Mouse (Mus musculus) MEL-GATA-1-ER (cell line): ENCODE data around the gene Mmp24.
"Not testable (repeated sequence)": the region's sequence is repeated elsewhere in the genome, so short reads cannot be mapped to it uniquely, and the experiment has no call there.

ENCODE experiments used
- DNase-seq: peaks from one replicate; pipeline ENCODE4 v3.0.0-alpha.2; 2012; ENCODE audit warnings: low read depth; ENCODE audit errors: extremely low read depth

Mmp24 gene

GRCm38 (mm10) chr2:155774927-155775684, at the start of gene Mmp24:
Gene Mmp24, plus strand, starts transcription at chr2:155775342.
- DNase-seq: no peak

GRCm38 (mm10) chr2:155726302-155726701, 48.8 kb upstream of the Mmp24 start:
- no peak for DNase-seq

GRCm38 (mm10) chr2:155727764-155728395, 47.3 kb upstream of the Mmp24 start:
- DNase-seq: no peak

- no peak for DNase-seq
These were observed 46.4 kb upstream of the Mmp24 start for GRCm38 (mm10) chr2:155728742-155729141.

GRCm38 (mm10) chr2:155729158-155729645, 45.9 kb upstream of the Mmp24 start, which contains the start of gene Edem2:
Gene Edem2, minus strand, starts transcription at chr2:155729475.
- peak; percentile 84 for DNase-seq

GRCm38 (mm10) chr2:155735080-155735479, 40.1 kb upstream of the Mmp24 start:
- DNase-seq: no peak

GRCm38 (mm10) chr2:155735766-155736165, 39.4 kb upstream of the Mmp24 start, which contains the start of gene Gm17581:
Gene Gm17581, minus strand, starts transcription at chr2:155735866.
- not testable (repeated sequence) for DNase-seq

- no peak for DNase-seq
These were observed 38.2 kb upstream of the Mmp24 start for GRCm38 (mm10) chr2:155736936-155737335.

- DNase-seq: no peak
These were observed 37.3 kb upstream of the Mmp24 start for GRCm38 (mm10) chr2:155737803-155738202.

GRCm38 (mm10) chr2:155742211-155742610, 32.9 kb upstream of the Mmp24 start:
- DNase-seq: no peak

GRCm38 (mm10) chr2:155742931-155743337, 32.2 kb upstream of the Mmp24 start:
- peak; percentile 63 for DNase-seq

- no peak for DNase-seq
These were observed 31.8 kb upstream of the Mmp24 start for GRCm38 (mm10) chr2:155743351-155743750.

- DNase-seq: no peak
These were observed 29.7 kb upstream of the Mmp24 start for GRCm38 (mm10) chr2:155745487-155745886.

- no peak for DNase-seq
These were observed 25.7 kb upstream of the Mmp24 start for GRCm38 (mm10) chr2:155749394-155749793.

GRCm38 (mm10) chr2:155751014-155751786, 23.9 kb upstream of the Mmp24 start, which contains the start of gene Procr:
Gene Procr, plus strand, starts transcription at chr2:155751117.
- no peak for DNase-seq

GRCm38 (mm10) chr2:155755746-155756145, 19.4 kb upstream of the Mmp24 start:
- DNase-seq: peak; percentile 74

GRCm38 (mm10) chr2:155756855-155757566, 18.1 kb upstream of the Mmp24 start:
- DNase-seq: no peak

GRCm38 (mm10) chr2:155764679-155765418, 10.3 kb upstream of the Mmp24 start:
- peak; percentile 33 for DNase-seq

- DNase-seq: no peak
These were observed 1.5 kb upstream of the Mmp24 start for GRCm38 (mm10) chr2:155773664-155774063.

GRCm38 (mm10) chr2:155774261-155774926, 748 bp upstream of the Mmp24 start:
- DNase-seq: no peak
